Mouse (Mus musculus): ENCODE measurements around the gene Slc4a4. TPM values are rescaled to one million over a fixed set of nuclear protein-coding genes. Genes with fewer than 3 reads are reported as not detected.

Slc4a4 gene
- polyA plus RNA-seq, 1 experiment from 2014 or later = 0.70 TPM

- Histone ChIP-seq H3K9ac (no peak overlapping the region), H3K4me1 (replicated peaks) (peaks cover 6% of the 10 kb centered on the region), H3K9me3 (replicated peaks) (no peaks in the 10 kb centered on the region), H3K4me2 (no peak overlapping the region), H3K27me3 (no peaks in the 10 kb centered on the region), H3K4me3 (replicated peaks) (no peak overlapping the region), H3K36me3 (no peaks in the 10 kb centered on the region), H3K27ac (no peak overlapping the region)
- ATAC-seq (ENCODE audit: low read depth) = no peak
- no peak for DNase-seq
- WGBS (ENCODE audit: insufficient replicate concordance) = 63% methylated on average over 6 of the region's 6 CpGs
Observed at GRCm38 (mm10) chr5:88939151-88939550, 52.5 kb downstream of the Slc4a4 start.

- Histone ChIP-seq H3K27me3 (no peaks in the 10 kb centered on the region), H3K4me3 (replicated peaks) (no peak overlapping the region), H3K4me2 (no peak overlapping the region), H3K27ac (no peak overlapping the region), H3K36me3 (no peaks in the 10 kb centered on the region), H3K9me3 (replicated peaks) (no peaks in the 10 kb centered on the region), H3K4me1 (replicated peaks) (peaks cover 3% of the 10 kb centered on the region; the same call in 1 of the 2 replicates), H3K9ac (no peak overlapping the region)
- no peak for ATAC-seq (ENCODE audit: low read depth)
- WGBS (ENCODE audit: insufficient replicate concordance) = 56% methylated on average over 2 of the region's 2 CpGs
- no peak for DNase-seq
Observed at GRCm38 (mm10) chr5:88939782-88940181, 53.2 kb downstream of the Slc4a4 start.

GRCm38 (mm10) chr5:88941905-88942304 lies 55.3 kb downstream of the Slc4a4 start:
- WGBS (ENCODE audit: insufficient replicate concordance) = 59% methylated on average over 7 of the region's 7 CpGs
- H3K27me3 ChIP-seq = no peaks in the 10 kb centered on the region
- H3K4me3 ChIP-seq (replicated peaks) = no peak overlapping the region
- H3K4me1 ChIP-seq (replicated peaks) = no peaks in the 10 kb centered on the region
- H3K4me2 ChIP-seq = no peak overlapping the region
- no peak overlapping the region for H3K27ac ChIP-seq
- no peaks in the 10 kb centered on the region for H3K9me3 ChIP-seq (replicated peaks)
- DNase-seq (no peak), ATAC-seq (ENCODE audit: low read depth) (no peak)
- no peaks in the 10 kb centered on the region for H3K36me3 ChIP-seq
- H3K9ac ChIP-seq = no peak overlapping the region

GRCm38 (mm10) chr5:88945661-88946339 lies 59.2 kb downstream of the Slc4a4 start:
- ATAC-seq (ENCODE audit: low read depth) = no peak
- Histone ChIP-seq H3K4me1 (replicated peaks) (no peaks in the 10 kb centered on the region), H3K4me2 (no peak overlapping the region), H3K4me3 (replicated peaks) (no peak overlapping the region), H3K9me3 (replicated peaks) (no peaks in the 10 kb centered on the region), H3K9ac (no peak overlapping the region), H3K36me3 (no peaks in the 10 kb centered on the region), H3K27ac (no peak overlapping the region), H3K27me3 (no peaks in the 10 kb centered on the region)
- 79% methylated on average over 10 of the region's 10 CpGs for WGBS (ENCODE audit: insufficient replicate concordance)
- no peak for DNase-seq

DNA sequence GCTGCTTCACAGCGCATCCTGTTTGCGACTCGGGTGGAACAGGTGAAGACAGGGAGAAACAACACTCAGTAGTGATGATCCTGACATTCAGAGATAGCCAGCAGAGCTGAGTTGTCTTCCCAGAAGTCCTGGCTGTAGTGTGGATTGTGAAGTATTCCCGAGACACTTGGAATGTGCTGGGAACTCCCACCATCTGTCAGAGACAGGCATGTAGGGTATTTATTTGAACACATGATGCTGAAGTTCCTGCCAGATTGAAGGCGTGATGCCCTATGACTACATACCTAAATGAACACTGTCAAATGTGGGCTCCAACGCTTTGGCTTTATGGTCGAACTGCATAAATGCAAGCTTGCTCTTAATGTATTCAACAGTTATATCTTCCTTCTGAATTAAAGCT lies 63.7 kb downstream of the Slc4a4 start:
- no peak for DNase-seq
- Histone ChIP-seq H3K4me2 (no peak overlapping the region), H3K27me3 (no peaks in the 10 kb centered on the region), H3K27ac (no peak overlapping the region), H3K4me3 (replicated peaks) (no peak overlapping the region), H3K36me3 (no peaks in the 10 kb centered on the region), H3K4me1 (replicated peaks) (peaks cover 7% of the 10 kb centered on the region; the same call in 1 of the 2 replicates), H3K9ac (no peak overlapping the region), H3K9me3 (replicated peaks) (no peaks in the 10 kb centered on the region)
- ATAC-seq (ENCODE audit: low read depth) = no peak
- 75% methylated on average over 7 of the region's 7 CpGs for WGBS (ENCODE audit: insufficient replicate concordance)

GRCm38 (mm10) chr5:88952757-88953577 lies 66.3 kb downstream of the Slc4a4 start:
- Histone ChIP-seq H3K36me3 (no peaks in the 10 kb centered on the region), H3K4me2 (peak overlapping the region; percentile 59), H3K9ac (peak overlapping the region; percentile 27; the same call in 1 of the 2 replicates), H3K4me3 (replicated peaks) (peak overlapping the region; percentile 43), H3K4me1 (replicated peaks) (peaks cover 7% of the 10 kb centered on the region; the same call in 1 of the 2 replicates), H3K27me3 (no peaks in the 10 kb centered on the region), H3K27ac (no peak overlapping the region), H3K9me3 (replicated peaks) (no peaks in the 10 kb centered on the region)
- ATAC-seq (ENCODE audit: low read depth) (peak; percentile 86), DNase-seq (no peak)
- 17% methylated on average over 17 of the region's 17 CpGs for WGBS (ENCODE audit: insufficient replicate concordance)

GRCm38 (mm10) chr5:88957735-88958134 lies 71.1 kb downstream of the Slc4a4 start:
- Histone ChIP-seq H3K36me3 (no peaks in the 10 kb centered on the region), H3K4me1 (replicated peaks) (peaks cover 13% of the 10 kb centered on the region; the same call in 1 of the 2 replicates), H3K27me3 (no peaks in the 10 kb centered on the region), H3K9ac (no peak overlapping the region), H3K4me3 (replicated peaks) (no peak overlapping the region), H3K27ac (no peak overlapping the region), H3K9me3 (replicated peaks) (no peaks in the 10 kb centered on the region), H3K4me2 (no peak overlapping the region)
- DNase-seq (no peak), ATAC-seq (ENCODE audit: low read depth) (no peak)
- 69% methylated on average over 5 of the region's 5 CpGs for WGBS (ENCODE audit: insufficient replicate concordance)

DNA sequence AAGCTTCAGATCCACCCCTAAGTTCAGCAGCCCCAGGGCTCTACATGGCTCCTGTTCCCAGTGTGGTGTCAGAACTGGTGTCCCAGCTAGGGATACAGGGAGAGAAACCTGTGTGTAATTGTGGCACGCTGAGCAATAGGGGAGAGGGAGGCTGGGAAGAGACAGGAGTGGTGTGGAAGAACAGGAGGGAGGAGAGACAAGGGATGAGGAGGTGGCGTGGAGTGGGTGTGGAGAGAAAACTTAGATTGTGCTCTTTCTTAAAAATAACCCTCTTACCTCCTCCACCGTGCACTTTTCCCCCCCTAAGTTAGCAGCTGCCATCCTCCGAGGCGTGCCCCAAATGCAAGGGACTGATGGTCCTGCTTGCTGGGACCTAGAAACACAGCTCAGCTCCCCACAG lies 72.3 kb downstream of the Slc4a4 start:
- Histone ChIP-seq H3K4me3 (replicated peaks) (no peak overlapping the region), H3K9ac (no peak overlapping the region), H3K4me1 (replicated peaks) (0 out of 2 replicates have a peak, but pooled peaks cover 8% of the 10 kb centered on the region), H3K36me3 (no peaks in the 10 kb centered on the region), H3K27me3 (no peaks in the 10 kb centered on the region), H3K4me2 (no peak overlapping the region), H3K9me3 (replicated peaks) (no peaks in the 10 kb centered on the region), H3K27ac (no peak overlapping the region)
- no peak for DNase-seq
- no peak for ATAC-seq (ENCODE audit: low read depth)
- 72% methylated on average over 5 of the region's 5 CpGs for WGBS (ENCODE audit: insufficient replicate concordance)

- no peaks in the 10 kb centered on the region for H3K9me3 ChIP-seq (replicated peaks)
- no peak overlapping the region for H3K4me3 ChIP-seq (replicated peaks)
- 68% methylated on average over 6 of the region's 6 CpGs for WGBS (ENCODE audit: insufficient replicate concordance)
- H3K27ac ChIP-seq = no peak overlapping the region
- no peak overlapping the region for H3K4me2 ChIP-seq
- H3K4me1 ChIP-seq (replicated peaks) = 0 out of 2 replicates have a peak, but pooled peaks cover 8% of the 10 kb centered on the region
- no peaks in the 10 kb centered on the region for H3K36me3 ChIP-seq
- ATAC-seq (ENCODE audit: low read depth) (no peak), DNase-seq (no peak)
- no peak overlapping the region for H3K9ac ChIP-seq
- H3K27me3 ChIP-seq = no peaks in the 10 kb centered on the region
Observed at GRCm38 (mm10) chr5:88959412-88959811, 72.8 kb downstream of the Slc4a4 start.

DNA sequence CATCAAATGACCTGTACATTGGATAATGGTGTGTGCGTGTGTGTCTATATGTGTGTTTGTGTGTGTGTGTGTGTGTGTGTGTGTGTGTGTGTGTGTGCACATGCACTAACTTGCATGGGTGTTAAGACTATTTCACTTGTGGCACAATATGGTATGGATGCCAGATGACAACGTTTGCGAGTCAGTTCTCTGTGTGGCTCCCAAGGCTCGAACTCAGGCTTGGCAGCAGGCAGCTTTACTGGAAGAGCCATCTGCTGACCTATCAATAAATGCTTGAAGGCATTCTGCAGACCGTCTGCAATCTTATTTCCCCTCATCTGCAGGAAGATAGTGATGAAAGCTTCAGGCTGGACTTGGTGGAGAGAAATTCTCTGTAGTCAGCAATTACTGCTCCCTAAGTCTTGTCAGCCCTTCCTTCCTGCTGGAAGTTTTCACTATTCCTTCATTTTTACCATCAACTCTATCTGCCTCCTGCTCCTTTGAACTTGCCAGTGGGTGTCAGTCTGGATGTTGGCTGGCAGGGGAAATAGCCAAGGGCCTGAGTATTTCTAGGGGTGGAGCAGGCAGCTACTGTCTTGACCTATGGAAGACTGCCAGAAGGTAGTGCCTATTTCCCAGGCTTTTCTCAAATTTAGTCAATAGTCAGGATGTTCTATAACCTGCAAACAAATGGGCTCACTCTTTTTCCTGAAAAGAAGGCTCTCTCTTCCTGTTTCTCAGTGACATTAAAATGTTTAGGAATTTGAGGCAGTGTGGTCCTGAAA lies 73.9 kb downstream of the Slc4a4 start:
- Histone ChIP-seq H3K4me2 (no peak overlapping the region), H3K27me3 (no peaks in the 10 kb centered on the region), H3K4me1 (replicated peaks) (0 out of 2 replicates have a peak, but pooled peaks cover 8% of the 10 kb centered on the region), H3K4me3 (replicated peaks) (no peak overlapping the region), H3K27ac (no peak overlapping the region), H3K36me3 (no peaks in the 10 kb centered on the region), H3K9ac (no peak overlapping the region), H3K9me3 (replicated peaks) (no peaks in the 10 kb centered on the region)
- no peak for DNase-seq
- no peak for ATAC-seq (ENCODE audit: low read depth)
- 57% methylated on average over 5 of the region's 5 CpGs for WGBS (ENCODE audit: insufficient replicate concordance)

- DNase-seq = no peak
- Histone ChIP-seq H3K4me1 (replicated peaks) (0 out of 2 replicates have a peak, but pooled peaks cover 8% of the 10 kb centered on the region), H3K9ac (no peak overlapping the region), H3K4me3 (replicated peaks) (no peak overlapping the region), H3K9me3 (replicated peaks) (no peaks in the 10 kb centered on the region), H3K27ac (no peak overlapping the region), H3K36me3 (no peaks in the 10 kb centered on the region), H3K27me3 (no peaks in the 10 kb centered on the region), H3K4me2 (no peak overlapping the region)
- no peak for ATAC-seq (ENCODE audit: low read depth)
- 27% methylated on average over 7 of the region's 7 CpGs for WGBS (ENCODE audit: insufficient replicate concordance)
Observed at GRCm38 (mm10) chr5:88961351-88961761, 74.7 kb downstream of the Slc4a4 start.

All from liver, embryonic 13.5 days (tissue).